Mouse (Mus musculus): ENCODE results near the gene Ywhae.

- TF ChIP-seq CTCF (IDR thresholded peaks at IDR 0.05) (no peak), EP300 (IDR thresholded peaks at IDR 0.05) (no peak)
Observed at GRCm38 (mm10) chr11:75727168-75727567, 5.5 kb upstream of the Ywhae start.
